7 mouse cellular contexts compared by ENCODE assay signal in genomic region chr14:14904750-14905529, GRCm38 (mm10).
DNase-seq lines count a peak whose midpoint lies in the region; ATAC-seq and TF ChIP-seq lines count a peak whose summit lies in the region.

No protein-coding gene starts in this region.

- no peak overlapping the region for H3K27ac ChIP-seq in embryonic facial prominence, embryonic 11.5 days (replicated peaks; ENCODE audit: low read depth, low read length)
- H3K27ac ChIP-seq in heart, adult 2 months: no peak overlapping the region
- H3K27ac ChIP-seq in midbrain, embryonic 11.5 days (ENCODE audit: low read depth, low read length): no peak overlapping the region

- H3K9ac ChIP-seq in embryonic facial prominence, embryonic 11.5 days (replicated peaks; ENCODE audit: low read length): no peak overlapping the region
- no peak overlapping the region for H3K9ac ChIP-seq in heart, adult 2 months (ENCODE audit: low read depth, low read length)
- no peak overlapping the region for H3K9ac ChIP-seq in midbrain, embryonic 11.5 days (ENCODE audit: low read length)

- intact Hi-C loops in heart, adult 2 months (cut with DNase I): loop anchor here (1.0 to 5.0 kb wide), 2 partner anchors 42 to 423 kb away; no protein-coding TSS in a partner anchor
- intact Hi-C loops in left cerebral cortex, postnatal 4 days (cut with DNase I): no loop called here

- no peak overlapping the region for H3K4me3 ChIP-seq in embryonic facial prominence, embryonic 11.5 days (ENCODE audit: low read depth, low read length)
- no peak overlapping the region for H3K4me3 ChIP-seq in heart, adult 2 months
- H3K4me3 ChIP-seq in midbrain, embryonic 11.5 days (ENCODE audit: low read depth, low read length): no peak overlapping the region

- ATAC-seq in embryonic facial prominence, embryonic 11.5 days (replicated peaks; ENCODE audit: insufficient number of reproducible peaks, low FRiP score, low TSS enrichment, low read depth): no peak; the same call in 1 of the 2 replicates
- peak; percentile 79 for ATAC-seq in midbrain, embryonic 11.5 days (ENCODE audit: low FRiP score)

- H3K4me1 ChIP-seq in embryonic facial prominence, embryonic 11.5 days (ENCODE audit: control insufficient read depth, insufficient read depth, low read length): no peaks in the 10 kb centered on the region
- no peaks in the 10 kb centered on the region for H3K4me1 ChIP-seq in heart, adult 2 months (ENCODE audit: control insufficient read depth, insufficient read depth, low read length)
- no peaks in the 10 kb centered on the region for H3K4me1 ChIP-seq in midbrain, embryonic 11.5 days (ENCODE audit: control insufficient read depth, insufficient read depth, low read length)

- TF ChIP-seq POLR2A in heart, adult 2 months (IDR thresholded peaks at IDR 0.05; ENCODE audit: insufficient read depth, low read depth, low read length): no peak

- H3K79me2 ChIP-seq in heart, adult 2 months (replicated peaks; ENCODE audit: control insufficient read depth, insufficient read depth, low read length): no peaks in the 10 kb centered on the region

- peak; percentile 58 for DNase-seq in adrenal gland, postnatal 25 days
- DNase-seq in embryonic facial prominence, embryonic 11.5 days (ENCODE audit: low spot score): peak; percentile 74
- peak; percentile 55 to 64 for DNase-seq in heart, adult 2 months
- DNase-seq in kidney, adult 18-20 months: peak; percentile 60
- DNase-seq in left cerebral cortex, postnatal 4 days: peak; percentile 73
- peak; percentile 91 for DNase-seq in midbrain, embryonic 11.5 days (ENCODE audit: low spot score, missing footprints)
- DNase-seq in skeletal muscle tissue, adult 2 months (ENCODE audit: low read depth, low spot score): peak; percentile 53

- 0 out of 2 replicates have a peak, but pooled peaks have one; percentile 36 for TF ChIP-seq EP300 in heart, adult 2 months (IDR thresholded peaks at IDR 0.05; ENCODE audit: insufficient read depth, low read depth, low read length)

- no peaks in the 10 kb centered on the region for H3K36me3 ChIP-seq in embryonic facial prominence, embryonic 11.5 days (replicated peaks; ENCODE audit: control insufficient read depth, insufficient read depth, low read depth, low read length)
- H3K36me3 ChIP-seq in heart, adult 2 months (ENCODE audit: control insufficient read depth, insufficient read depth, low read length): no peaks in the 10 kb centered on the region
- no peaks in the 10 kb centered on the region for H3K36me3 ChIP-seq in midbrain, embryonic 11.5 days (ENCODE audit: control insufficient read depth, insufficient read depth, low read length)

- 15% methylated on average over 9 of the region's 9 CpGs for WGBS in embryonic facial prominence, embryonic 11.5 days
- 12% methylated on average over 9 of the region's 9 CpGs for WGBS in heart, adult 2 months
- WGBS in midbrain, embryonic 11.5 days: 13% methylated on average over 9 of the region's 9 CpGs

- no peaks in the 10 kb centered on the region for H3K27me3 ChIP-seq in embryonic facial prominence, embryonic 11.5 days (ENCODE audit: control insufficient read depth, insufficient read depth, low read length)
- H3K27me3 ChIP-seq in heart, adult 2 months (ENCODE audit: control insufficient read depth, insufficient read depth, low read length): no peaks in the 10 kb centered on the region
- H3K27me3 ChIP-seq in midbrain, embryonic 11.5 days (ENCODE audit: control insufficient read depth, insufficient read depth, low read length): no peaks in the 10 kb centered on the region

- no peak overlapping the region; the same call in 1 of the 2 replicates for H3K4me2 ChIP-seq in embryonic facial prominence, embryonic 11.5 days (ENCODE audit: low read depth, low read length)
- H3K4me2 ChIP-seq in midbrain, embryonic 11.5 days: peak overlapping the region; percentile 22; the same call in 1 of the 2 replicates

- no peaks in the 10 kb centered on the region for H3K9me3 ChIP-seq in embryonic facial prominence, embryonic 11.5 days (replicated peaks; ENCODE audit: control insufficient read depth, low read length)
- no peaks in the 10 kb centered on the region for H3K9me3 ChIP-seq in midbrain, embryonic 11.5 days (ENCODE audit: control insufficient read depth, low read length)

- TF ChIP-seq CTCF in heart, adult 2 months (IDR thresholded peaks at IDR 0.05): peak; percentile 79
